Mouse (Mus musculus): Measurements from ENCODE around the gene Cyp4f37. TPM values are rescaled to one million over a fixed set of nuclear protein-coding genes. Genes with fewer than 3 reads are reported as not detected.
"Not testable (repeated sequence)": the region's sequence is repeated elsewhere in the genome, so short reads cannot be mapped to it uniquely, and the experiment has no call there.

Cyp4f37 gene
- polyA plus RNA-seq, 1 experiment: not detected

GRCm38 (mm10) chr17:32610896-32611295, 10.2 kb upstream of the Cyp4f37 start:
- Histone ChIP-seq H3K4me3 (ENCODE audit: low read depth, low read length) (no peak overlapping the region), H3K4me1 (ENCODE audit: control insufficient read depth, insufficient read depth, low read length) (no peaks in the 10 kb centered on the region), H3K27ac (ENCODE audit: insufficient read depth, low read length) (no peak overlapping the region), H3K36me3 (ENCODE audit: control insufficient read depth, insufficient read depth, low read length, poor library complexity, severe bottlenecking) (no peaks in the 10 kb centered on the region), H3K9me3 (replicated peaks; ENCODE audit: control insufficient read depth, insufficient read depth, low read length, poor library complexity, severe bottlenecking) (peaks cover 8% of the 10 kb centered on the region; the same call in 1 of the 2 replicates), H3K27me3 (ENCODE audit: control insufficient read depth, insufficient read depth, low read length, poor library complexity, severe bottlenecking) (no peaks in the 10 kb centered on the region), H3K9ac (ENCODE audit: low read depth, poor library complexity, severe bottlenecking) (no peak overlapping the region)
- TF ChIP-seq CTCF (IDR thresholded peaks at IDR 0.05; ENCODE audit: low read depth, low read length) (no peak), EP300 (IDR thresholded peaks at IDR 0.05; ENCODE audit: insufficient read depth, low read depth, low read length) (no peak), POLR2A (IDR thresholded peaks at IDR 0.05; ENCODE audit: insufficient read depth, low read length) (no peak)

GRCm38 (mm10) chr17:32612417-32612816, 8.7 kb upstream of the Cyp4f37 start:
- Histone ChIP-seq H3K36me3 (ENCODE audit: control insufficient read depth, insufficient read depth, low read length, poor library complexity, severe bottlenecking) (no peaks in the 10 kb centered on the region), H3K27me3 (ENCODE audit: control insufficient read depth, insufficient read depth, low read length, poor library complexity, severe bottlenecking) (no peaks in the 10 kb centered on the region), H3K4me3 (ENCODE audit: low read depth, low read length) (no peak overlapping the region), H3K4me1 (ENCODE audit: control insufficient read depth, insufficient read depth, low read length) (no peaks in the 10 kb centered on the region), H3K27ac (ENCODE audit: insufficient read depth, low read length) (no peak overlapping the region), H3K9ac (ENCODE audit: low read depth, poor library complexity, severe bottlenecking) (no peak overlapping the region), H3K9me3 (replicated peaks; ENCODE audit: control insufficient read depth, insufficient read depth, low read length, poor library complexity, severe bottlenecking) (peaks cover 8% of the 10 kb centered on the region; the same call in 1 of the 2 replicates)
- TF ChIP-seq CTCF (IDR thresholded peaks at IDR 0.05; ENCODE audit: low read depth, low read length): no peak
- no peak for TF ChIP-seq POLR2A (IDR thresholded peaks at IDR 0.05; ENCODE audit: insufficient read depth, low read length)
- no peak for TF ChIP-seq EP300 (IDR thresholded peaks at IDR 0.05; ENCODE audit: insufficient read depth, low read depth, low read length)

- Histone ChIP-seq H3K27ac (ENCODE audit: insufficient read depth, low read length) (no peak overlapping the region), H3K27me3 (ENCODE audit: control insufficient read depth, insufficient read depth, low read length, poor library complexity, severe bottlenecking) (no peaks in the 10 kb centered on the region), H3K4me1 (ENCODE audit: control insufficient read depth, insufficient read depth, low read length) (no peaks in the 10 kb centered on the region), H3K36me3 (ENCODE audit: control insufficient read depth, insufficient read depth, low read length, poor library complexity, severe bottlenecking) (no peaks in the 10 kb centered on the region), H3K9ac (ENCODE audit: low read depth, poor library complexity, severe bottlenecking) (no peak overlapping the region), H3K9me3 (replicated peaks; ENCODE audit: control insufficient read depth, insufficient read depth, low read length, poor library complexity, severe bottlenecking) (peaks cover 13% of the 10 kb centered on the region), H3K4me3 (ENCODE audit: low read depth, low read length) (no peak overlapping the region)
- TF ChIP-seq POLR2A (IDR thresholded peaks at IDR 0.05; ENCODE audit: insufficient read depth, low read length) (no peak), EP300 (IDR thresholded peaks at IDR 0.05; ENCODE audit: insufficient read depth, low read depth, low read length) (no peak), CTCF (IDR thresholded peaks at IDR 0.05; ENCODE audit: low read depth, low read length) (no peak)
These were observed 3.9 kb upstream of the Cyp4f37 start for GRCm38 (mm10) chr17:32617252-32617651.

DNA sequence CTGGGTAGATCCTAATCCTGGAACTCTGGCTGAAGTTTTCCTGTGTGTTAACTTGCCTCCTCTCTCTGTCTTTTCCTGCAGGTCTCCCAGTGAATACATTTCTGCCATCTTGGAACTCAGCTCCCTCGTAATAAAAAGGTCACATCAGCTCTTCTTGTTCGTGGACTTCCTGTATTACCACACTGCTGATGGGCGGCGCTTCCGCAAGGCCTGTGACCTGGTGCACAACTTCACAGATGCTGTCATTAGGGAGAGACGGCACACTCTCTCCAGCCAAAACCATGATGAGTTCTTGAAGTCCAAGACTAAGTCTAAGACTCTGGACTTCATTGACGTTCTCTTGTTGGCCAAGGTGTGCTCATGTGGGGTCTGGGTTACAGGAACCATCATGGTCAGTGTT, 8.6 kb downstream of the Cyp4f37 start:
- not testable (repeated sequence) for H3K27me3 ChIP-seq (ENCODE audit: control insufficient read depth, insufficient read depth, low read length, poor library complexity, severe bottlenecking); H3K4me1 ChIP-seq (ENCODE audit: control insufficient read depth, insufficient read depth, low read length); H3K9ac ChIP-seq (ENCODE audit: low read depth, poor library complexity, severe bottlenecking); H3K4me3 ChIP-seq (ENCODE audit: low read depth, low read length); H3K9me3 ChIP-seq (replicated peaks; ENCODE audit: control insufficient read depth, insufficient read depth, low read length, poor library complexity, severe bottlenecking); H3K27ac ChIP-seq (ENCODE audit: insufficient read depth, low read length); H3K36me3 ChIP-seq (ENCODE audit: control insufficient read depth, insufficient read depth, low read length, poor library complexity, severe bottlenecking)

DNA sequence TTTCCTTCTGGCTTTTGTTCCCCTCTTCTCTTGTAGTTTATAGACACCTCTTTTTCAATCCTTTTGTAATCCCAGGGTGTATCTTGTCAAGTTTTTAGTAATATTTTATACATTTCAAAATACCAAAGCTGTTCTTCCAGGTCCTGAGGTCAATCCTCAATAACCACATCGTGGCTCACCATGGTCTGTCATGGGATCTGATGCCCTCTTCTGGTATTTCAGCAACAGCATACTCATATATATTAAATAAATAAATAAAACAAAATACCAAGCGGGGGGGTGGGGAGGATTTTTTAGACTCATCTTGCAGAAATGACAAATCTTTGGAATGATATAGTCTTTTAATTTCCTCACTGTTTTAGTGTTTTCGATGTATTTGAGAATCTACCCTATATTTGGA, 10.8 kb downstream of the Cyp4f37 start:
- Histone ChIP-seq H3K27ac (ENCODE audit: insufficient read depth, low read length) (no peak overlapping the region), H3K27me3 (ENCODE audit: control insufficient read depth, insufficient read depth, low read length, poor library complexity, severe bottlenecking) (no peaks in the 10 kb centered on the region), H3K4me1 (ENCODE audit: control insufficient read depth, insufficient read depth, low read length) (no peaks in the 10 kb centered on the region), H3K36me3 (ENCODE audit: control insufficient read depth, insufficient read depth, low read length, poor library complexity, severe bottlenecking) (no peaks in the 10 kb centered on the region), H3K9me3 (replicated peaks; ENCODE audit: control insufficient read depth, insufficient read depth, low read length, poor library complexity, severe bottlenecking) (no peaks in the 10 kb centered on the region), H3K4me3 (ENCODE audit: low read depth, low read length) (no peak overlapping the region), H3K9ac (ENCODE audit: low read depth, poor library complexity, severe bottlenecking) (no peak overlapping the region)
- no peak for TF ChIP-seq CTCF (IDR thresholded peaks at IDR 0.05; ENCODE audit: low read depth, low read length)
- no peak for TF ChIP-seq POLR2A (IDR thresholded peaks at IDR 0.05; ENCODE audit: insufficient read depth, low read length)
- no peak for TF ChIP-seq EP300 (IDR thresholded peaks at IDR 0.05; ENCODE audit: insufficient read depth, low read depth, low read length)

GRCm38 (mm10) chr17:32634242-32634971, 13.3 kb downstream of the Cyp4f37 start:
- H3K36me3 ChIP-seq (ENCODE audit: control insufficient read depth, insufficient read depth, low read length, poor library complexity, severe bottlenecking); H3K9ac ChIP-seq (ENCODE audit: low read depth, poor library complexity, severe bottlenecking); H3K9me3 ChIP-seq (replicated peaks; ENCODE audit: control insufficient read depth, insufficient read depth, low read length, poor library complexity, severe bottlenecking); H3K27me3 ChIP-seq (ENCODE audit: control insufficient read depth, insufficient read depth, low read length, poor library complexity, severe bottlenecking); H3K27ac ChIP-seq (ENCODE audit: insufficient read depth, low read length); H3K4me1 ChIP-seq (ENCODE audit: control insufficient read depth, insufficient read depth, low read length): not testable (repeated sequence)
- H3K4me3 ChIP-seq (ENCODE audit: low read depth, low read length): peak overlapping the region; percentile 66
